Mouse (Mus musculus): Measurements from ENCODE around the gene 2900011O08Rik. TPM values are rescaled to one million over a fixed set of nuclear protein-coding genes. Genes with fewer than 3 reads are reported as not detected.
A peak's percentile ranks its signal among the peaks of the same experiment; 100 is the strongest.
"Not testable (repeated sequence)": the region's sequence is repeated elsewhere in the genome, so short reads cannot be mapped to it uniquely, and the experiment has no call there.

The 2900011O08Rik gene
- total RNA-seq, 2 experiments from 2014 or later = not detected

DNA sequence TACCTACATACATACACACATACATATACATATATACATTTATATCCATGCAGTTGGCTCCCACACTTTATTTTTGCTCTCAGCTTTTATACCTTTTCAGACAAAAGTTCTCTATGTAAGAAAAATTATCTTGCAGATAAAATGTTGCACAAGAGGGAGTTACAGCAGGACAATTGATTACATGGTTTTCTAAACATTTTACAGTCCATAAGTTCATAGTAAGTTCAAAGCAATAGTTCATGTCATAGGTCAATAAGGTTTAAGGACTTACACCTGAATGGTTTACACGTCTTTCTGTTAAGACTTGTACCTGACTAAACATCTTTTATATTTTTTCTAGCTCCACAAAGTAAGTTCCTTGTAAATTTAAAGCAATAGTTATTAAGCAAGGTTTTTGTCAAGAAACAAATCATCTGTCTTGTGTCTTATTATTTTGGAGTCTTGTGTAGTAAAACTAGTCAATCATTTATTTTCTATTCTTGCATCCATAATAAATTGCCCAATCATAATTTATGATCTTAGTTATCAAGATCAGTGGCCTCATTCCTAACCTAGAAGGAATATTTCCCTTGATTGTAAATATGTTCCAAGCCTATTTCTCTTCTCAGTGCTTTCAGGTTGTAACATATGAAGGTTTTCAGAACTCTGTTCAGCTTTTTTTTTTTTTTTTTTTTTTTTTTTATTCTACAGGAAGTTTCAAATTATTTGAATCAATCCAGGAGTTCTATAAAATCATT lies 72.9 kb downstream of the 2900011O08Rik start:
- ATAC-seq (ENCODE audit: poor library complexity, severe bottlenecking) = no peak

DNA sequence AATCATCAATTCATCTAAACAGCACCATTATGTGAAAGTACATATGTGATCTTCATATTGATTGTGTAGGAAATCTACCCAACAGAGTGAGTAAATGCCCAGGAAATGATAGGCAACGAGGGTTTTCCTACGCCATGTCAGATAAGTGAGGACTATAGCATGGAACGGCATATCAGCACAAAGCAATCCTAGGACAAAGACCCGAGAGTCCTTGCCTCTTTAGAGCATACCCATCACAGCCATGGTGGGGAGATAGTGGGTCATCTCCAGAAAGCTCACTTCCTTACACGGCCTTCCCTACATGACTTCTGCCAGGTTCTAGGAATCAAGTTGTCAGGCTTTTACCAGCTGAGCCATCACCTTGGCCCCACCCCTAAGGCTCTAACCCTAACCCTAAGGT lies 73.5 kb downstream of the 2900011O08Rik start:
- ATAC-seq (ENCODE audit: poor library complexity, severe bottlenecking) = no peak

DNA sequence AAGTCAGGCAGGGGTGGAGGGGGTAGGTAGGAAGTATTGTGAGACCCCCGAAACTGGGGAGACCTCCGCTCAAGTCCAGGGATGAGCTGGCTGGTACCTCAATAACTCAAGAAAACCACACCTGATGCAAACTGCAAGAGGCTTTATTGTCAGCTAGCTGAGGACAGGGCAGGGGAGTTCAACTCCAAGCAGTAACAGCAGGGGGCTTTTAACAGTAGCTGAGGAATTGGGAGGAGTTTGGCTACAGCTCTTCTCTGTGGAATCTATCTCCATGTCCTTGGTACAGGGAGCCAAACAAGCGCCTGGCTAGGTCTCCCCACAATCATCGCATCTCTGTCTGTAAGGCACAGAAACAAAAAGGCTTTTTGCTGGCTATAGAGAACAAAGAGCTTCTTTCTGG lies 80.2 kb downstream of the 2900011O08Rik start:
- ATAC-seq (ENCODE audit: poor library complexity, severe bottlenecking) = not testable (repeated sequence)

- not testable (repeated sequence) for ATAC-seq (ENCODE audit: poor library complexity, severe bottlenecking)
Measured at GRCm38 (mm10) chr16:14068701-14069100, 82.3 kb downstream of the 2900011O08Rik start.

DNA sequence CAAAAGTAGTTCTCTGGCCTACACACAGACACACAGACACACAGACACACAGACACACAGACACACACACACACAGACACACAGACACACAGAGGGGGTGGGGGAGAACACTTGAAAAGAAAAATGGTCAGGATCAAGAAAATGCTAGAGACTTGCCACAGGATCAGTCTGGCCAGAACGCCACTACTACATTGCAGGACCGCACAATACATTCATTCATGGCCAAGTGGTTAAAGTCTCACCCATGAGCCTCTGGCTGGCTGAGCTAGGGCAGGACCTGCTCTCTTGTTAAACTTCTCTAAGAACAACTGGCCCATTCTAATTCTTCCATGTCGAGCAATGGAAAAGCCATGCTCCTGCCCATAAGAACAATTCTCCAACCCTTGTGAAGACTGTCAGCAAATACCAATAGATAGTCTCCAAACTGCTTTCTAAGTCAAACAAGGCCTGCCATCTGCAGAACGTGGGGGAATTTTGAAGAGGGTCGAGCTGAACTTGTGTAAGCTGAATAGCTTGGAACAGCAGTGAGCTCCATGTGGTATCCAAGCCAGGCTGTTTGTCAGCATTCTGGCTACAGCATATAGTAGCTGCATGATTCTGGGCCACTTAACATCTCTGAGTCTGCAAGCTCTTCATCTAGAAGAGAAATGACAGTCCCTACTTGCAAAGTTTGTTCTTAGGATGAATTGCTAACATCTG lies 84.2 kb downstream of the 2900011O08Rik start:
- ATAC-seq (ENCODE audit: poor library complexity, severe bottlenecking) = no peak

GRCm38 (mm10) chr16:14082925-14083324 lies 96.5 kb downstream of the 2900011O08Rik start:
- ATAC-seq (ENCODE audit: poor library complexity, severe bottlenecking) = no peak

DNA sequence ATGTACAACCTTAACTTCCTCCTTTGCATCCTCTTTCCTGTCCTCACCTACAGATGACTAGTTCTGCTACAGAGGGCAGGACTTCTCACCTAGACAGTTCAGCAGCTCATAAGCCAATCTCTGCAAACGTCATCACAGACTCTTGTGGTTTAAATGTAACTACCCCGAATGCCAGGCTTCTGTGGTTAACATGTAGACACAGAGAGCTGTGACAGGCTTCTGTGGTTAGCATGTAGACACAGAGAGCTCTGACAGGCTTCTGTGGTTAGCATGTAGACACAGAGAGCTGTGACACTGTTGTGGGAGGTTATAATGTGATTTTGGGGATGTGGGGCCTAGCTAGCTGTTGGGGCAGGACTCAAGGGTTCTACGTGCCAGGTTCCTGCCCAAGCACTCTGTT lies 101.8 kb downstream of the 2900011O08Rik start:
- peak; percentile 98 for ATAC-seq (ENCODE audit: poor library complexity, severe bottlenecking)

DNA sequence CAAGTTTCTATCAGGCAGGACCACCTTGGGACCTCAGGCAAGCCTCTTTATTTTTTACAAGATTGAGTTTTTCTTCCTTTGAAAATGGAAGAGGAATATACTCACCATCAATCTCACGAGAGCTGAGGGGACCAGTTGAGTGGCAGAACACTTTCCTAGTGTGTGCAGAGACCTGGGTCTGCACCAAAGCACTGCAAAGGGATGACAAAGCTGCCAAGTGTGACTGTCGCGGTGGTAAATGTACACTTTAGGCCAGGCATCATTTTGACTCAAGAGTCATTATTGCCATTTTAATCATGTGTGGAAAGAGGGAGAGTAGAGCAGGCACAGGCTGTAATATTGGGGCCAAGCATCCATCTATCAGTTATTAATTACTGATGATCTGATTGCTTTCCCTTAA lies 102.9 kb downstream of the 2900011O08Rik start:
- ATAC-seq (ENCODE audit: poor library complexity, severe bottlenecking) = no peak

DNA sequence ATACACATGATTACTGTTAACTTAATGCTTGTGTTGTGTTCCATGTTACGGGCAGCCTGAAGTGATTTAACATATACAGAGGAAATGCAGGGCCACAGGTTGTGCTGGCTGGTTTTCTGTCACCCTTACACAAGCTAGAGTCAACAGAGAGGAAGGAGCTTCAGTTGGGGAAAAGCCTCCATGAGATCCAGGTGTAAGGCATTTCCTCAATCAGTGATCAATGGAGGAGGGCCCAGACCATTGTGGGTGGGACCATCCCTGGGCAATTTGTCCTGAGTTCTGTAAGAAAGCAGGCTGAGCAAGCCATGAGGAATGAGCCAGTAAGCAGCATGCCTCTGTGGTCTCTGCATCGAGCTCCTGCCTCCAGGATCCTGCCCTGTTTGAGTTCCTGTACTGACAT lies 105.4 kb downstream of the 2900011O08Rik start:
- no peak for ATAC-seq (ENCODE audit: poor library complexity, severe bottlenecking)

DNA sequence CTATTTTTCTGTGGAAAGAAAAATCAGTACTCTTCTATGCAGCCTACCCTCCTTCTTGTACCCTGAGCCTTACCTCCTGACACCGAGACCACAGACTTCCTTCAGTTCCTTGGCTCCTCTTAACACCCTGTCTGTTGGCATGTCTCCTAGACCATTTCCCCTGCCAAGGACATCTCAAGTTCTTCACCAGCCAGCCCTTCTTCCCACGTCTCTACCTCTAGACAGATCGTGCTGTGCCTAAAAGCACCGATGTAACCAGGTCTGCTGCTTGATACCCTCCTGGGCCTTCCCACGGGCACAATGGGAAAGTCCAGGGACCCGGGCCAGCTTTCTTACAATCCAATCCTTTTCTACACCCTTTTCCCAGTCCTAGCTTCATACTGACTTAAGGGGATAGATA lies 119.5 kb downstream of the 2900011O08Rik start:
- no peak for ATAC-seq (ENCODE audit: poor library complexity, severe bottlenecking)

DNA sequence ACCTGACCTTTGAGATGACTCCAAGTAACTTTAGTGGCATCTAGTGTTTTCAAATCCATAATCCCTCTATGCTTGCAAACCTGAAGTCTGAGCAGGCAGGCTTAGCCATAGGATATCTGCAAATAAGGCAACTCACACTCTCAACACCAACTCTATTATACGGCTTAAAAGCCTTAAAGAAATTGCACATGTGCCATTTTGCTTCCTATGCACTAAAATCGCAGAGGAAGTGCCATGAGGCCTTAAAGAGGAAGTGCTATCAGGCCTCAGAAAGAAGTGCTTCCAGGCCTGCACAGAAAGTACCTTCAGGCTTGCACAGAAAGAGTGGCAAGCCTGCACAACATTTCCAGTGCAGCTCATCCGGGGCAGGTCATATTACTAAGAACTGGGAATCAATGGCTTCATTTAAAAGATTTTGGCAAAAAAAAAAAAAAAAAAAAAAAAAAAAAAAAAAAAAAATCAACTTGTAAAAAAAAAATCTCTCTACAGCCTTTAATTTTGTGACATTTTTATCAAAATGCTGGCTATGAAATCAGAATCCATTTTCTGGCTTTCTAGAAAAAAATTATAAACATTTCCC lies 123.3 kb downstream of the 2900011O08Rik start:
- peak; percentile 57 for ATAC-seq (ENCODE audit: poor library complexity, severe bottlenecking)

- ATAC-seq (ENCODE audit: poor library complexity, severe bottlenecking) = peak; percentile 41; the same call in 1 of the 2 replicates
Measured at GRCm38 (mm10) chr16:14110922-14111321, 124.5 kb downstream of the 2900011O08Rik start.

- ATAC-seq (ENCODE audit: poor library complexity, severe bottlenecking) = peak; percentile 51; the same call in 1 of the 2 replicates
Measured at GRCm38 (mm10) chr16:14112133-14112532, 125.7 kb downstream of the 2900011O08Rik start.

- ATAC-seq (ENCODE audit: poor library complexity, severe bottlenecking) = peak; percentile 57
Measured at GRCm38 (mm10) chr16:14112742-14113141, 126.3 kb downstream of the 2900011O08Rik start.

GRCm38 (mm10) chr16:14117299-14117698 lies 130.9 kb downstream of the 2900011O08Rik start:
- no peak for ATAC-seq (ENCODE audit: poor library complexity, severe bottlenecking)

DNA sequence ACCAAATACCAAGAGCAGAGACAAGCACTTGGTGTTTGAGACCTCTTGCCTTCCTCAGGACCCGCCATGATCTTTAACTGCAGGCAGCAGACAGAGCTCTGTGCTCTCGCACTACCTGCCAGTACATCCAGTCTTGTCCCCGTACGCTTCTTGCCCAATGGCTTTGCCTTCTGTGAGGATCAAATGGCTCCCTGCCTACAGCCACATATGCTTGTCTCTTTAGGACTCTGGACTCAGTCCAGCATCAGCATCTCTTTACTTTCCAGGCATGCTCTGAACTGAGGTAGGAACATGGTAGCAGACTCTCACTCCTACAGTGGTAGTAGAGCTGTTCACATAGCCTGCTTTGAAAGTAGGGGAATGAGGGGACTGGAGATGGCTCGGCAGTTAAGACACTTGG lies 134.5 kb downstream of the 2900011O08Rik start:
- no peak for ATAC-seq (ENCODE audit: poor library complexity, severe bottlenecking)

DNA sequence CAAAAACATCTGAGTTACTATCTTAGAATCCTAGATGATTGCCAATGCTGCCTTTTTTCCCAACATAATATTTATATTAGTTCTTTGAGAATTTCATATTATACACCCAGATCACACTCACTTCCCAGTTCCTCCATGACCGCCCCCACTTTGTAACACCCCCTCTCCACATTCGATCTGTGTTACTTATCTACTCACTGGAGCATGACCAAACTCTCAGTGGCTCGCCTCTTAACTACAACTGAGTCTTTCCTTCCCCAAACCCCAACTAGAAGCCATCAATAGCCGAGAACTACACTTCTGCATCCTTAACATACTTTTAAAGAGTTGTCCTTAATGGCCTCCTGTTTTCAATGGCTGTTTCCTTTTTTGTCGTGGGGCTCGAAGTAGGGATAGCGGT lies 135.2 kb downstream of the 2900011O08Rik start:
- ATAC-seq (ENCODE audit: poor library complexity, severe bottlenecking) = no peak

DNA sequence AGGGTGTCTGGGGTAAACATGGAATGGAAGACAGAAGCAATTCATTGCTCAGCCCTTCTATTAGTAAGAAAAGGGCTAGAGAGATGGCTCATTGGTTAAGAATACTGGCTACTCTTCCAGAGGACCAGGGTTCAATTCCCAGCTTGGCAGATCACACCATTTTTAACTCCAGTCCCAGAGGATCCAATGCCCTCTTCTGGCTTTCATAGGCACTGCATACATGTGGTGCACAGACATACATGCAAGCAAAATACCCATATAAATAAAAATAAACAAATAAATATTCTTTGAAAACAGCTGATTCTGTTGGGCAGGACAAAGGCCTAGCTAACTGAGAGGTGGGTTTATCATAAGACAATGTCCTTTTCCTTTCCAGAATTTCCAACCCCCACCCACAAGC lies 136.2 kb downstream of the 2900011O08Rik start:
- ATAC-seq (ENCODE audit: poor library complexity, severe bottlenecking) = no peak

GRCm38 (mm10) chr16:14123901-14124300 lies 137.5 kb downstream of the 2900011O08Rik start:
- ATAC-seq (ENCODE audit: poor library complexity, severe bottlenecking) = no peak

GRCm38 (mm10) chr16:14124709-14125108 lies 138.3 kb downstream of the 2900011O08Rik start:
- no peak for ATAC-seq (ENCODE audit: poor library complexity, severe bottlenecking)

DNA sequence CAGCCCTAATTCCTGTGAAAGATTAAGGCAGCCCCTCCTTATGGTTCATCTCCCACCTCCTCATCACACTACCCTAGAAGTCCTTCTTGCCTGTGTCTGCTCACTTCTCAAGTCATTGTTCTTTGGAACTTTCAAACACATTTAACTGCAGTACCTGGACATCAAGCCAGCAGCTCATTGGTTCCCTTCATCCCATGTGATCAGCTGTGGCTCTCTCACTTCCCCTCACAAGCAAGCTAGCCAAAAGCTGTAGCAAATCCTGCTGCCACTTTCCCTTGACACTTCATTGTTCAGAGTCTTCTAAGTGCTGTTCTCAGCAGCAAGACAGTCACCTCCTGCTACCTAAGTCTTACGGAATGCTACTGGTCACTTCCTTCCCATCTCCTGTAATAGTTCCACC lies 138.8 kb downstream of the 2900011O08Rik start:
- ATAC-seq (ENCODE audit: poor library complexity, severe bottlenecking) = no peak

- ATAC-seq (ENCODE audit: poor library complexity, severe bottlenecking) = no peak
Measured at GRCm38 (mm10) chr16:14128977-14129376, 142.6 kb downstream of the 2900011O08Rik start.
